Mouse (Mus musculus) macrophage (primary cell): Measurements from ENCODE around the gene Gm37240. TPM values are rescaled to one million over a fixed set of nuclear protein-coding genes. Genes with fewer than 3 reads are reported as not detected.

Source experiments
- H3K27ac ChIP-seq: fragments of 350-480 bp; formaldehyde crosslinking; 2 replicates; pipeline ENCODE4 v1.9.0; 2021
- H3K36me3 ChIP-seq: fragments of 350-480 bp; formaldehyde crosslinking; 2 replicates; pipeline ENCODE4 v1.9.0; 2021; ENCODE audit errors: inconsistent target
- H3K4me3 ChIP-seq: fragments of 350-480 bp; formaldehyde crosslinking; 2 replicates; pipeline ENCODE4 v1.9.0; 2021; ENCODE audit errors: inconsistent target
- H3K79me2 ChIP-seq: fragments of 350-480 bp; formaldehyde crosslinking; 2 replicates; pipeline ENCODE4 v1.9.0; 2021; ENCODE audit errors: inconsistent target
- WGBS: methylation state at CpG from one replicate; pipeline ENCODE4 v1.1.7; 2026; ENCODE audit warnings: inconsistent platforms; ENCODE audit not compliant: missing documents; 5-methylcytosine and 5-hydroxymethylcytosine counted together
- polyA plus RNA-seq: library from polyadenylated mRNA; stranded (reverse); fragments of 250-400 nt; gene quantifications from 3 replicates; pipeline ENCODE4 v1.2.4, GENCODE M21; 2018; ENCODE audit warnings: inconsistent platforms

The Gm37240 gene
- polyA plus RNA-seq, 1 experiment from 2014 or later = not detected

- 74% methylated on average over 4 of the region's 4 CpGs for WGBS
- Histone ChIP-seq H3K4me3 (no peak overlapping the region), H3K27ac (no peak overlapping the region), H3K36me3 (no peaks in the 10 kb centered on the region), H3K79me2 (no peaks in the 10 kb centered on the region)
Measured at GRCm38 (mm10) chr3:85827283-85827682, 60.0 kb downstream of the Gm37240 start.

- Histone ChIP-seq H3K27ac (no peak overlapping the region), H3K79me2 (no peaks in the 10 kb centered on the region), H3K4me3 (no peak overlapping the region), H3K36me3 (no peaks in the 10 kb centered on the region)
- WGBS = 95% methylated on average over 15 of the region's 15 CpGs
Measured at GRCm38 (mm10) chr3:85820839-85821548, 66.3 kb downstream of the Gm37240 start.

- WGBS = 95% methylated on average over 2 of the region's 3 CpGs
- H3K79me2 ChIP-seq = no peaks in the 10 kb centered on the region
Measured at GRCm38 (mm10) chr3:85819319-85819718, 68.0 kb downstream of the Gm37240 start.

DNA sequence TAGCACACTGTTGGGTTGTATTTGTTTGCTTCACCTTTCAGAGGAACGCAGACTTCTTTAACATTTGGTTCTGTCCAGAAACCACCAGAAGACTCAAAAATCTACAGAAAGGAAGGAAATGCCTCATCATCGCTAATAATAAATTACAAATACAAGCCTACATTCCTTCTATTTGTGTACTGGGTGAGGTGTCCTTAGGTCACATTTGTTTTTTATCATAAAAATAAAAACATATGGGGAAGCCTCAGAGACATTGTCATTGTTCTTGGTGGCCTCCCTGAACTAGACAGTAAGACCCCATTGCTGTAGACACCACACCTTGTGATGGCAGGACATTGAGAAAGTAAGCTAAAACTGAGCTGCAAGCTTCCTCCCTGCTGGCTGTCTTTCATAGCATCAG is 70.1 kb downstream of the Gm37240 start, which contains the start of gene Fam160a1:
Gene Fam160a1, minus strand, starts transcription at position 101 of the 400 bp plus-strand sequence.
- Histone ChIP-seq H3K4me3 (no peak within 1 kb of the TSS), H3K79me2 (no peaks in the 10 kb centered on the region), H3K27ac (no peak within 1 kb of the TSS), H3K36me3 (no peaks in the 10 kb centered on the region)
- 86% methylated on average over 2 of the region's 2 CpGs for WGBS

More at GRCm38 (mm10) chr3:85819319-85819718, 68.0 kb downstream of the Gm37240 start:
- Histone ChIP-seq H3K4me3 (no peak overlapping the region), H3K27ac (no peak overlapping the region), H3K36me3 (no peaks in the 10 kb centered on the region)

GRCm38 (mm10) chr3:85814241-85814640 is 73.1 kb downstream of the Gm37240 start:
- 80% methylated on average over 7 of the region's 7 CpGs for WGBS
- Histone ChIP-seq H3K79me2 (no peaks in the 10 kb centered on the region), H3K36me3 (no peaks in the 10 kb centered on the region), H3K4me3 (no peak overlapping the region), H3K27ac (no peak overlapping the region)

DNA sequence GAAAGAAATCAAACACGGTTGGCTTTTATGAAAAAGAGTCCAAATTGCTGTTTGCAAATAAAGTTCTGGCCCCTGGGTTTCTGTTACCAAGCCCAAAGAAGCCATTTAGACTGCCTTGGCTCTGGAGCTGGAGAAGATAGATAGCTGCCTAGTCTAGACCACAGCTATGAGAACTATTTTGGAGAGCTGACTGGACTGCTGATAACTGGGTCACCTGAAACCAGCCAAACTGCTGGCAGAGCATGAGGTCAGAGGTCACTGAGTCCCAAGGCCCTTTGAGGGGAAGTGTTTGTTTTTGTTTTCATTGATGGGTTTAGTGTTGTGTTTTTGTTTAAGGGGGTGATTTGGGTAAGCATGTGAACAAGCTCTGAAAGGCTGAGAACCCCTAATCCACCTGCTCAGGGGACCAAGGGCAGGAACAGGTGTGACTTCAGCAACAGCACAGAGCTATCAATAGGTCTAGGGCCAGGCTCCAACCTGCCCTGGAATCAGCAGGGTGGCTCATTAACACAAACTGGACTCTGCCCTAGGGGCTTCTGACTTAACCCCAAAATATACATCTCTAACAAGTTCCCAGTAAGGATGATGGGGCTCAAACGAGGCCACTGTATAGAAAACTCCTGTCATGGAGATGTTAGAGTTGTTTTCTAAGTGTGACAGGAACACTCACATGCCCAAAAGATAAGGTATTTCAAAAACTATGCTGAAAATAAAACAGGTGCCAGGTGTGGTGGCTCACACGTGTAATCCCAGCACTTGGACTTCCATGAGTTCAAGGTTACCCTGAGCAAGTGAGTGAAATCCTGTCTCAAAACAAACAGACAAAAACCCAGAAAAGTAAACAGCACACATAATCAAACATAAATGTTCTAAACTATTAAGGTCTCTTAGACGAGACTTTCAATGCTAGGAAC is 74.0 kb downstream of the Gm37240 start:
- Histone ChIP-seq H3K27ac (no peak overlapping the region), H3K4me3 (no peak overlapping the region), H3K79me2 (no peaks in the 10 kb centered on the region), H3K36me3 (no peaks in the 10 kb centered on the region)
- WGBS = 86% methylated on average over 4 of the region's 4 CpGs

DNA sequence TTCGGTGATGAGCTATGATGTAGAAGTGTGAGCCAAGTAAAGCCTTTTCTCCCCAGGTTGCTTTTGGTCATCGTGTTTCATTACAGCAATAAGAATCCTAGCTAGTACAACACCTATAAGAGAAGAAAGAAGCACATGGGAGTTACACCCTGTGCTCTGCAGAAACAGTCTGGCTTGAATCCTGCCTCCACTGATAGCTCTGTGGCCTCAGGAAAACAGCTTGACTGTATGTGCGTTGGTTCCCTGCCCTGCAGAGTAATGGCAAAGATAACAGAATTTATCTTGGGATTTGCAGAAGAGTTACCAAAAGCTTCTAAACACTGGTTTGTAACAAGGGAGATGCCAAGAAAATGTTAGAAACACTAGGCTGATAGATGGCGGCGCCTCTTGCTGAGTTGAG is 75.3 kb downstream of the Gm37240 start:
- Histone ChIP-seq H3K27ac (no peak overlapping the region), H3K4me3 (no peak overlapping the region), H3K79me2 (no peaks in the 10 kb centered on the region), H3K36me3 (no peaks in the 10 kb centered on the region)
- 85% methylated on average over 5 of the region's 5 CpGs for WGBS

DNA sequence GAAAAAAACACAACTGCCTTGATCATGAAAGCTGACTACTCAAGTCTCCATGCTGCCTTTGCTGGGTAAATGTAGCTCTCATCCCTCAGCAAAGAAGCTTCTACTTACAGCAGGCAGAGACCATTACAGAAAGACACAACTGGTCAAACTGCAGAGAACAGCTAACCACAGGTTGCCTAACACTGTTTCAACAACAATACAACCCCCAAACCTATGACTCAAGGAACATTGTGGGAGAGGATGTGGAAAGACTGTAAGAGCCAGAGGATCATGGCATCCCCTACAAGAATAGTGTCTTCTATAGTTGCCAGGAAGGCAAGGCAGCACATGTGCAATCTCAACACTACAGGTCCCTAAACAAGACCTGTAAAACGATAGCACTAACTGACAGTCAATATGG is 94.2 kb downstream of the Gm37240 start:
- Histone ChIP-seq H3K36me3 (no peaks in the 10 kb centered on the region), H3K27ac (no peak overlapping the region), H3K4me3 (no peak overlapping the region), H3K79me2 (no peaks in the 10 kb centered on the region)
- 80% methylated on average over 1 of the region's 1 CpGs for WGBS

GRCm38 (mm10) chr3:85789748-85790147 is 97.6 kb downstream of the Gm37240 start:
- WGBS = 88% methylated on average over 4 of the region's 4 CpGs
- Histone ChIP-seq H3K36me3 (no peaks in the 10 kb centered on the region), H3K79me2 (no peaks in the 10 kb centered on the region), H3K27ac (no peak overlapping the region), H3K4me3 (no peak overlapping the region)

DNA sequence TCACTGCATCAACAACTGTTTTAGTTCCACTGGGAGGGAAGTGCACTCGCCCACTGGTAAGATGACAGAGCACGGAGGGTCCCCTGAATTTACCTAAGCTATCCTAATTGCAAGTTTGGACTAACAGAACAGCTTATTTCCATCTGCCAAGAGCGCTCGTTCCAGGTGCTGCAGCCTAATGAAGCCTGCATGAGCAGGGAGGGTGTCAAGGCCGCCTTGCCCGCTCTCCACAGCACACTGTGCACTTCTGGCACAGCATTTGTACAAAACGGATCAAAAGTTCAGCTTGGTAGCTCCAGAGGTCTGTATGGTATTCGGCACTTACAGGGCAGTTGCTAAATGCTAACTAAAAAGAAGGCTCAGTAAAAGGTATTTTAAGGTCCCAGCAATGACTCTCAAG is 100.8 kb downstream of the Gm37240 start:
- WGBS = 91% methylated on average over 8 of the region's 8 CpGs
- no peaks in the 10 kb centered on the region for H3K79me2 ChIP-seq
- no peak overlapping the region for H3K27ac ChIP-seq
- no peak overlapping the region for H3K4me3 ChIP-seq
- no peaks in the 10 kb centered on the region for H3K36me3 ChIP-seq

GRCm38 (mm10) chr3:85780906-85781305 is 106.4 kb downstream of the Gm37240 start:
- no peaks in the 10 kb centered on the region for H3K36me3 ChIP-seq
- no peak overlapping the region for H3K27ac ChIP-seq
- no peak overlapping the region for H3K4me3 ChIP-seq
- H3K79me2 ChIP-seq = no peaks in the 10 kb centered on the region
- 87% methylated on average over 7 of the region's 7 CpGs for WGBS

- Histone ChIP-seq H3K4me3 (no peak overlapping the region), H3K36me3 (no peaks in the 10 kb centered on the region), H3K27ac (no peak overlapping the region), H3K79me2 (no peaks in the 10 kb centered on the region)
- WGBS = 82% methylated on average over 2 of the region's 2 CpGs
Measured at GRCm38 (mm10) chr3:85780332-85780731, 107.0 kb downstream of the Gm37240 start.

DNA sequence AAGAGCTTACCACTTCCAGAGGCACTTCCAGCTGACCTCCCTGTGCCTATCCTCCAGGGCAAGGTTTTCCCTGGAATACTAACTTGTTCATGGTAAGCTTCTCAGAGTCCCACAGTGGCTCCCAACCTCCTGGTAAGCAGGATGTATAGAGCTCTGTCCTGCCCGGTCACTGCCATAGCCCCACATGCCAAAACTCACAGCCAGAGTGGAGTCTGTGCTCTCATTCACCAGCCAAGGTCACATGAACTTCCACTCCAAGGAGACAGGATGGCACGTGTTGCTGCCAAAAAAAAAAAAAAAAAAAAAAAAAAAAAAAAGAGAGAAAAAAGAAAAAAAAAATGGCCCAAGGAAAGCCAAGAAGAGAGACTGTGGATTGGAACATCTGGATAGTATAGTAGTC is 109.5 kb downstream of the Gm37240 start:
- H3K4me3 ChIP-seq = no peak overlapping the region
- H3K27ac ChIP-seq = no peak overlapping the region
- WGBS = 100% methylated on average over 1 of the region's 2 CpGs
- H3K79me2 ChIP-seq = no peaks in the 10 kb centered on the region
- H3K36me3 ChIP-seq = no peaks in the 10 kb centered on the region

DNA sequence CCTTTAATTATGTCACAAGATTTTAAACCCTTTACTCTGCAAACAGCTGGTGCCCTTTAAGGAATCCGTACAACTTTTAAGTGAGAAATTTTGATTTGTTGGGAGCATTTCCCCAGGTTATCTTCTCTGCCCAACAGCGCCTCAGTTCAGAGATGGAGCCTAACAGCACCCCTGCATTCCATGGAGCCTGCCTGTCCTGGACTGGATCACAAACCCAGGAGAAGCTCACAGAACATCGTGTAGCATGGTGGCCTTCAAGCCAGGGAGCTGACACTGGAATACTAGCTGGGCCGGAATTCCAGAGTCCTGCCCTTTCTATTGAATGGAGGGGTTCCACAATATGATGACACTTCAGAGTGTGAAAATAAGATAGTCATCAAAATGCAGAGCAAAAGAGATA is 110.0 kb downstream of the Gm37240 start:
- Histone ChIP-seq H3K36me3 (no peaks in the 10 kb centered on the region), H3K27ac (no peak overlapping the region), H3K4me3 (no peak overlapping the region), H3K79me2 (no peaks in the 10 kb centered on the region)
- WGBS = 90% methylated on average over 4 of the region's 4 CpGs

GRCm38 (mm10) chr3:85776707-85777106 is 110.6 kb downstream of the Gm37240 start:
- 90% methylated on average over 10 of the region's 10 CpGs for WGBS
- Histone ChIP-seq H3K27ac (no peak overlapping the region), H3K36me3 (no peaks in the 10 kb centered on the region), H3K4me3 (no peak overlapping the region), H3K79me2 (no peaks in the 10 kb centered on the region)
